Mouse (Mus musculus) liver, adult 2 months (tissue): Measurements from ENCODE around the gene Cnot11.

Source experiments
- CTCF ChIP-seq: fragments of 200-500 bp; IDR thresholded peaks from 2 replicates; pipeline ENCODE4 v1.5.1; 2011; ENCODE audit warnings: low read depth, low read length, control low read depth
- POLR2A ChIP-seq: fragments of 200-500 bp; IDR thresholded peaks from 2 replicates; pipeline ENCODE4 v1.6.1; 2011; ENCODE audit warnings: low read length, control low read depth; ENCODE audit not compliant: insufficient read depth; ENCODE audit errors: extremely low read depth

DNA sequence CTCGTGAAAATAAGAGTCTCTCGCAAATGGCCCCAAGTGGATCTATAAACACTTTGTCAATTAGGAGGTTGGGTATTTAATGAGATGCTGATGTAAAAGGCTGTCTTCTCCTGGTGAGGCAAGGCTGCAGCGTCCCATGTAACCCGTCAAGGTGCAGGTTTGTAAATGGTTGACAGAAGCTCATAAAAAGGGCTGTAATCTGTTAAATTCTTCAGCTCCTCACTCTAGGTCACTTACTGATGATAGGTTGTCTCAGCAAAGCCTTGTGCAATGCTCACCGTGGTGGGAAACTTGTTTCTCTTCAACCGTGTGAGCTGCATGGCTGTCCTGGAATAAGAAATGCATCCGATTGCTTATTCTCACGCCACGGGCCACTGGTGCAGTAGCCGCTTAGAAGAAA, 59.0 kb downstream of the Cnot11 start:
- TF ChIP-seq POLR2A (no peak), CTCF (no peak)
